Mouse (Mus musculus) hindbrain, embryonic 12.5 days (tissue): ENCODE measurements around the gene Snapc5. TPM values are rescaled to one million over a fixed set of nuclear protein-coding genes. Genes with fewer than 3 reads are reported as not detected.
"Not testable (repeated sequence)": the region's sequence is repeated elsewhere in the genome, so short reads cannot be mapped to it uniquely, and the experiment has no call there.

Source experiments
- ATAC-seq: fragments of 200-750 bp; cut with Nextera tagmentation; 2 replicates; pipeline ENCODE4 v1.8.0; 2017; ENCODE audit warnings: moderate TSS enrichment; ENCODE audit not compliant: low FRiP score
- H3K27ac ChIP-seq: fragments of 300-500 bp; sonication (generic); 2 replicates; pipeline ENCODE4 v1.5.1; 2016; ENCODE audit warnings: mild to moderate bottlenecking
- H3K27me3 ChIP-seq: fragments of 300-500 bp; sonication (generic); 2 replicates; pipeline ENCODE4 v1.6.1; 2016; ENCODE audit warnings: mild to moderate bottlenecking
- H3K36me3 ChIP-seq: fragments of 300-500 bp; sonication (generic); 2 replicates; pipeline ENCODE4 v1.6.1; 2016; ENCODE audit warnings: mild to moderate bottlenecking
- H3K4me1 ChIP-seq: fragments of 300-500 bp; sonication (generic); 2 replicates; pipeline ENCODE4 v1.6.1; 2016
- H3K4me2 ChIP-seq: fragments of 300-500 bp; sonication (generic); replicated peaks from 2 replicates; pipeline ENCODE4 v1.6.1; 2016; ENCODE audit warnings: mild to moderate bottlenecking
- H3K4me3 ChIP-seq: fragments of 300-500 bp; sonication (generic); 2 replicates; pipeline ENCODE4 v1.5.1; 2016; ENCODE audit warnings: mild to moderate bottlenecking
- H3K9ac ChIP-seq: fragments of 300-500 bp; sonication (generic); 2 replicates; pipeline ENCODE4 v1.6.1; 2016; ENCODE audit warnings: mild to moderate bottlenecking, moderate library complexity
- H3K9me3 ChIP-seq: fragments of 300-500 bp; sonication (generic); replicated peaks from 2 replicates; pipeline ENCODE4 v1.6.1; 2016; ENCODE audit warnings: mild to moderate bottlenecking
- WGBS: fragments of 180-500 bp; shearing (Covaris S2); methylation state at CpG from one replicate; pipeline ENCODE4 v1.1.7; 2016; 5-methylcytosine and 5-hydroxymethylcytosine counted together
- polyA plus RNA-seq: library from polyadenylated mRNA; unstranded; fragments of >200 nt; fragmentation: Nextera tagmentation; extraction: Ambion mirVana; gene quantifications from 2 replicates; pipeline ENCODE4 v1.2.1, GENCODE M21; 2016

Snapc5 gene
- polyA plus RNA-seq, result 32.2 and 36.2 TPM in 2 replicates

- H3K4me2 ChIP-seq, result peak within 1 kb of the TSS; percentile 58
- peak within 1 kb of the TSS; percentile 60 for H3K9ac ChIP-seq
- peaks cover 62% of the 10 kb centered on the region for H3K36me3 ChIP-seq
- H3K27me3 ChIP-seq, result no peaks in the 10 kb centered on the region
- WGBS, result under 1% methylated on average over 35 of the region's 35 CpGs
- no peaks in the 10 kb centered on the region for H3K9me3 ChIP-seq
- peak within 1 kb of the TSS; percentile 69 for H3K4me3 ChIP-seq
- peaks cover 21% of the 10 kb centered on the region for H3K4me1 ChIP-seq
- ATAC-seq, result peak; percentile 95
- peak within 1 kb of the TSS; percentile 86 for H3K27ac ChIP-seq
Observed at GRCm38 (mm10) chr9:64178974-64179646, at the start of gene Snapc5. Gene Snapc5, plus strand, starts transcription at chr9:64179274.

GRCm38 (mm10) chr9:64131623-64132022 is 47.5 kb upstream of the Snapc5 start:
- H3K4me1 ChIP-seq, result no peaks in the 10 kb centered on the region
- no peaks in the 10 kb centered on the region for H3K9me3 ChIP-seq
- no peak overlapping the region for H3K4me2 ChIP-seq
- H3K27ac ChIP-seq, result no peak overlapping the region
- H3K36me3 ChIP-seq, result no peaks in the 10 kb centered on the region; the same call in 1 of the 2 replicates
- 88% methylated on average over 6 of the region's 6 CpGs for WGBS
- H3K27me3 ChIP-seq, result no peaks in the 10 kb centered on the region
- ATAC-seq, result no peak
- no peak overlapping the region for H3K9ac ChIP-seq
- no peak overlapping the region for H3K4me3 ChIP-seq

- ATAC-seq, H3K27me3 ChIP-seq, H3K9me3 ChIP-seq, H3K9ac ChIP-seq, H3K4me3 ChIP-seq, H3K4me1 ChIP-seq, H3K27ac ChIP-seq, H3K4me2 ChIP-seq, H3K36me3 ChIP-seq: not testable (repeated sequence)
- WGBS, result 8% methylated on average over 6 of the region's 6 CpGs
Observed at GRCm38 (mm10) chr9:64138896-64139295, 40.2 kb upstream of the Snapc5 start.

GRCm38 (mm10) chr9:64139879-64140278 is 39.2 kb upstream of the Snapc5 start:
- no peak overlapping the region for H3K9ac ChIP-seq
- H3K36me3 ChIP-seq, result peaks cover 7% of the 10 kb centered on the region
- no peak overlapping the region for H3K4me2 ChIP-seq
- no peak overlapping the region for H3K4me3 ChIP-seq
- no peak for ATAC-seq
- H3K9me3 ChIP-seq, result no peaks in the 10 kb centered on the region
- no peaks in the 10 kb centered on the region for H3K27me3 ChIP-seq
- WGBS, result 95% methylated on average over 9 of the region's 9 CpGs
- no peaks in the 10 kb centered on the region for H3K4me1 ChIP-seq
- H3K27ac ChIP-seq, result no peak overlapping the region

GRCm38 (mm10) chr9:64156641-64157040 is 22.4 kb upstream of the Snapc5 start:
- Histone ChIP-seq H3K4me2 (no peak overlapping the region), H3K27ac (no peak overlapping the region), H3K36me3 (peaks cover 29% of the 10 kb centered on the region), H3K9me3 (no peaks in the 10 kb centered on the region), H3K4me3 (no peak overlapping the region), H3K27me3 (no peaks in the 10 kb centered on the region), H3K4me1 (no peaks in the 10 kb centered on the region), H3K9ac (no peak overlapping the region)
- 97% methylated on average over 1 of the region's 1 CpGs for WGBS
- ATAC-seq, result no peak

GRCm38 (mm10) chr9:64160471-64160870 is 18.6 kb upstream of the Snapc5 start:
- H3K4me1 ChIP-seq, result no peaks in the 10 kb centered on the region
- H3K36me3 ChIP-seq, result peaks cover 26% of the 10 kb centered on the region
- H3K27me3 ChIP-seq, result no peaks in the 10 kb centered on the region
- no peak overlapping the region for H3K4me2 ChIP-seq
- H3K9me3 ChIP-seq, result no peaks in the 10 kb centered on the region
- H3K9ac ChIP-seq, result no peak overlapping the region
- H3K4me3 ChIP-seq, result no peak overlapping the region
- no peak for ATAC-seq
- no peak overlapping the region for H3K27ac ChIP-seq
- WGBS, result 95% methylated on average over 5 of the region's 5 CpGs

- peaks cover 18% of the 10 kb centered on the region for H3K4me1 ChIP-seq
- not testable (repeated sequence) for H3K27ac ChIP-seq, H3K9ac ChIP-seq, H3K4me3 ChIP-seq, H3K4me2 ChIP-seq, H3K9me3 ChIP-seq, H3K27me3 ChIP-seq, H3K36me3 ChIP-seq, ATAC-seq
- WGBS, result 98% methylated on average over 3 of the region's 3 CpGs
Observed at GRCm38 (mm10) chr9:64169967-64170366, 9.1 kb upstream of the Snapc5 start.

- no peaks in the 10 kb centered on the region for H3K27me3 ChIP-seq
- 4% methylated on average over 18 of the region's 18 CpGs for WGBS
- peak overlapping the region; percentile 85 for H3K9ac ChIP-seq
- peaks cover 22% of the 10 kb centered on the region for H3K4me1 ChIP-seq
- H3K4me2 ChIP-seq, result peak overlapping the region; percentile 88
- H3K4me3 ChIP-seq, result peak overlapping the region; percentile 92
- H3K9me3 ChIP-seq, result no peaks in the 10 kb centered on the region
- peak; percentile 67 for ATAC-seq
- peaks cover 26% of the 10 kb centered on the region for H3K36me3 ChIP-seq
- peak overlapping the region; percentile 83 for H3K27ac ChIP-seq
Observed at GRCm38 (mm10) chr9:64172145-64172815, 6.8 kb upstream of the Snapc5 start.

GRCm38 (mm10) chr9:64172816-64173665 is 6.0 kb upstream of the Snapc5 start, which contains the start of the genes Zwilch and Rpl4:
Gene Zwilch, minus strand, starts transcription at chr9:64173104.
Gene Rpl4, plus strand, starts transcription at chr9:64173375.
- Histone ChIP-seq H3K27me3 (no peaks in the 10 kb centered on the region), H3K36me3 (peaks cover 34% of the 10 kb centered on the region), H3K9me3 (no peaks in the 10 kb centered on the region), H3K4me3 (peak within 1 kb of the TSS; percentile 92), H3K9ac (peak within 1 kb of the TSS; percentile 85), H3K27ac (peak within 1 kb of the TSS; percentile 83), H3K4me1 (peaks cover 22% of the 10 kb centered on the region), H3K4me2 (peak within 1 kb of the TSS; percentile 88)
- ATAC-seq, result peak; percentile 85
- WGBS, result under 1% methylated on average over 42 of the region's 42 CpGs

GRCm38 (mm10) chr9:64173666-64174220 is 5.3 kb upstream of the Snapc5 start:
- no peaks in the 10 kb centered on the region for H3K9me3 ChIP-seq
- H3K27ac ChIP-seq, result peak overlapping the region; percentile 83
- peaks cover 22% of the 10 kb centered on the region for H3K4me1 ChIP-seq
- peak overlapping the region; percentile 88 for H3K4me2 ChIP-seq
- no peaks in the 10 kb centered on the region for H3K27me3 ChIP-seq
- no peak for ATAC-seq
- WGBS, result under 1% methylated on average over 16 of the region's 16 CpGs
- H3K36me3 ChIP-seq, result peaks cover 37% of the 10 kb centered on the region
- H3K4me3 ChIP-seq, result peak overlapping the region; percentile 92
- H3K9ac ChIP-seq, result peak overlapping the region; percentile 85

GRCm38 (mm10) chr9:64174341-64174740 is 4.7 kb upstream of the Snapc5 start:
- Histone ChIP-seq H3K9me3 (no peaks in the 10 kb centered on the region), H3K4me1 (peaks cover 22% of the 10 kb centered on the region), H3K27ac (no peak overlapping the region), H3K4me3 (peak overlapping the region; percentile 92), H3K36me3 (peaks cover 37% of the 10 kb centered on the region), H3K9ac (peak overlapping the region; percentile 85), H3K27me3 (no peaks in the 10 kb centered on the region), H3K4me2 (peak overlapping the region; percentile 88)
- no peak for ATAC-seq

- peaks cover 26% of the 10 kb centered on the region for H3K4me1 ChIP-seq
- 76% methylated on average over 8 of the region's 8 CpGs for WGBS
- no peaks in the 10 kb centered on the region for H3K27me3 ChIP-seq
- peak overlapping the region; percentile 88; the same call in 1 of the 2 replicates for H3K4me2 ChIP-seq
- H3K4me3 ChIP-seq, result no peak overlapping the region; the same call in 1 of the 2 replicates
- H3K27ac ChIP-seq, result no peak overlapping the region
- H3K9ac ChIP-seq, result no peak overlapping the region
- H3K36me3 ChIP-seq, result peaks cover 37% of the 10 kb centered on the region
- no peak for ATAC-seq
- H3K9me3 ChIP-seq, result no peaks in the 10 kb centered on the region
Observed at GRCm38 (mm10) chr9:64174766-64175165, 4.3 kb upstream of the Snapc5 start.
